Mouse (Mus musculus) erythroblast, embryonic 14.5 days (primary cell): ENCODE results near the gene Rtp1. TPM values are rescaled to one million over a fixed set of nuclear protein-coding genes. Genes with fewer than 3 reads are reported as not detected.

Experiments used
- H3K27me3 ChIP-seq: 2 replicates; pipeline ENCODE4 v1.6.1; 2012; ENCODE audit warnings: inconsistent platforms; ENCODE audit not compliant: control insufficient read depth
- H3K36me3 ChIP-seq: 2 replicates; pipeline ENCODE4 v1.6.1; 2012; ENCODE audit warnings: mild to moderate bottlenecking, inconsistent platforms; ENCODE audit not compliant: control insufficient read depth
- H3K4me1 ChIP-seq: 2 replicates; pipeline ENCODE4 v1.6.1; 2012; ENCODE audit warnings: inconsistent platforms; ENCODE audit not compliant: control insufficient read depth
- H3K4me3 ChIP-seq: replicated peaks from 2 replicates; pipeline ENCODE3; 2012; ENCODE audit warnings: moderate library complexity, mild to moderate bottlenecking, inconsistent platforms
- H3K9me3 ChIP-seq: 2 replicates; pipeline ENCODE4 v1.6.1; 2012; ENCODE audit warnings: low read length, inconsistent platforms, mixed read lengths; ENCODE audit not compliant: control insufficient read depth
- GATA1 ChIP-seq: IDR thresholded peaks from 2 replicates; pipeline ENCODE4 v1.6.1; 2012; ENCODE audit warnings: low read length, inconsistent platforms, mixed read lengths
- TAL1 ChIP-seq: IDR thresholded peaks from 3 replicates; pipeline ENCODE4 v1.6.1; 2012; ENCODE audit warnings: low read length, inconsistent platforms, mixed read lengths
- polyA plus RNA-seq: library from polyadenylated mRNA; stranded (reverse); fragments of >175 nt; gene quantifications from 2 replicates; pipeline ENCODE4 v1.2.3, GENCODE M21; 2012

Rtp1 gene
- polyA plus RNA-seq, 1 experiment = not detected

- Histone ChIP-seq H3K9me3 (no peaks in the 10 kb centered on the region), H3K4me3 (no peak overlapping the region), H3K4me1 (no peaks in the 10 kb centered on the region), H3K27me3 (no peaks in the 10 kb centered on the region), H3K36me3 (no peaks in the 10 kb centered on the region; the same call in 1 of the 2 replicates)
- TF ChIP-seq TAL1 (no peak), GATA1 (no peak)
Observed at GRCm38 (mm10) chr16:23475651-23476050, 46.7 kb downstream of the Rtp1 start.

DNA sequence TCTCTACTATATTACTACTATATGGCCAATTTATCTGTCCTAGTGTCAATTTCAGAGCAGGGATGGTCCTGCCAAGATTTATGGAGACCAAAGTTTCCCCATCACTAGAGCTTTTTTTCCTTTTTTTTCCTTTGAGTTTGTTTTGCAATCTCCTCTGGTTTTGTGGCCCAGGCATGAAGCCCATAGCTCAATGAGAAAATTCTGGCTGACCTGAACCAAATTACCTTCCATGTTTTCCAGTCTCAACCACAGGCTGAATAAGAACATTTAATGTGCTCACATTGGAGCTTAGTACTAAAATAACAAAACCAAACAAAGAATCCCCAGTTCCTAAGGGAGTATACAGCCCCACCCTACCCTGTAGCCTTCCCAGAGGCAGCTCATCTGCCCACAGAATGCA lies 47.7 kb downstream of the Rtp1 start:
- Histone ChIP-seq H3K4me3 (no peak overlapping the region), H3K9me3 (no peaks in the 10 kb centered on the region), H3K4me1 (no peaks in the 10 kb centered on the region), H3K27me3 (no peaks in the 10 kb centered on the region), H3K36me3 (no peaks in the 10 kb centered on the region; the same call in 1 of the 2 replicates)
- TF ChIP-seq TAL1 = no peak

DNA sequence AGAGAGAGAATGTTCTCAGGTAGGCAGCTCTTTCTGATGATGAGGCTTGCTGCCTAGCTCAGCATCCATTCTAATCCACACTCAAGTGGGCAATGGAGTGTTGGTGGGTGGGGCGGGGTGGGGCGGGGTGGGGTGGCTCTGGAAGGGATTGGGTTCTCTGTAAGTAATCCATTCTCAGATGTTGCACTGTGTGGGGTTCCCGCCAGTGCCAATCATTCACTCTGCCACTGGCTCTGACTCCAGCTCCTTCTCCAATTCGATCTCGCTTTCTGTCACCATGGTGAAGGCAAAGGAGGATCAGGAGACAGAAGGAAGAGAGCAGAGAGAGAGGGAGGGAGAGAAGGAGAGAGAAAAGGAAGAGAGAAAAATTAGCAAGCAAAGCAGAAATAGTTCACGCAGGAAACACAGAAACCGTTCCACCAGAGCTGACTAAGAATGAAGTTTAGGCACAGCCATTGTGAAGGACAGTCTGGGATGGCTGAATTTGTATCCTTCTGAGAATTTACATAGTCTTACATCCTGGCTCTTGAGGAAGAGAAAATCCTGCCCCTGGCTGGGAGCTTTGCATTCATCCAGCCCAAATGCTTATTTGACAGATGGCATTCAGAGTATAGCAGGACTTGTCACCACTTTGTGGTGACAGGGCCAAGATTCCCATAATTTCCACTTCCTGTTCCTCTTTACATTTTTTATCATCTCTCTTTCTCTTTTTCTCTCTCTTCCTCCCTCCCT lies 51.1 kb downstream of the Rtp1 start:
- Histone ChIP-seq H3K27me3 (no peaks in the 10 kb centered on the region), H3K9me3 (no peaks in the 10 kb centered on the region), H3K4me3 (no peak overlapping the region), H3K36me3 (no peaks in the 10 kb centered on the region), H3K4me1 (no peaks in the 10 kb centered on the region)
- TF ChIP-seq GATA1 (no peak), TAL1 (no peak)

- no peaks in the 10 kb centered on the region; the same call in 1 of the 2 replicates for H3K36me3 ChIP-seq
- H3K27me3 ChIP-seq = no peaks in the 10 kb centered on the region
- H3K9me3 ChIP-seq = no peaks in the 10 kb centered on the region
- no peaks in the 10 kb centered on the region for H3K4me1 ChIP-seq
- no peak overlapping the region for H3K4me3 ChIP-seq
- TF ChIP-seq TAL1 = no peak
Observed at GRCm38 (mm10) chr16:23482218-23482617, 53.3 kb downstream of the Rtp1 start.

DNA sequence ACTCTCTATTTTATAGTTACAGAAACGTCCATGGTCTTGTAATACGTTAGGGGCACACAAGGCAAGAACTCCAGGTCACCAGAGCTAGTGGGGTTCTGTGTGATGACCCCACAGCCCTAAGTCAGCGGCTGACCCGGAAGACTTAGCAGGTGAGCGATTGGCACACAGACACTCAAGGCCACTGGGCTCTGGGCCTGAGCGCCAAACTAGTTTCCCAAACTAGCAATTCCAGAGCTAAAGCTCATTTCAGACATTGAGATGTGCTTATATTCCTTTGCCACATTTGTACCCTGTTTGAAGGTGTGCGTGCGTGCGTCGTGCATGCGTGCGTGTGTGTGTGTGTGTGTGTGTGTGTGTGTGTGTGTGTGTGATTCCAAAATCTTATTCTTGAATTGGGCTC lies 53.9 kb downstream of the Rtp1 start:
- no peaks in the 10 kb centered on the region for H3K4me1 ChIP-seq
- TF ChIP-seq TAL1 = no peak
- no peak for TF ChIP-seq GATA1
- H3K4me3 ChIP-seq = no peak overlapping the region
- no peaks in the 10 kb centered on the region for H3K27me3 ChIP-seq
- H3K9me3 ChIP-seq = no peaks in the 10 kb centered on the region
- no peaks in the 10 kb centered on the region; the same call in 1 of the 2 replicates for H3K36me3 ChIP-seq

GRCm38 (mm10) chr16:23483292-23483691 lies 54.4 kb downstream of the Rtp1 start:
- no peaks in the 10 kb centered on the region for H3K9me3 ChIP-seq
- H3K4me1 ChIP-seq = no peaks in the 10 kb centered on the region
- no peak for TF ChIP-seq GATA1
- H3K4me3 ChIP-seq = no peak overlapping the region
- no peaks in the 10 kb centered on the region; the same call in 1 of the 2 replicates for H3K36me3 ChIP-seq
- H3K27me3 ChIP-seq = no peaks in the 10 kb centered on the region

Other genes starting within 250 kb of the Rtp1 start
- gene St6gal1, start 204.4 kb upstream of the Rtp1 start, polyA plus RNA-seq = not detected in 2 replicates
- 0.02 TPM in 1 of 2 replicates, not detected in the other for gene Rtp4, start 91.2 kb downstream of the Rtp1 start, polyA plus RNA-seq
- not detected in 2 replicates for gene Masp1, start 91.7 kb downstream of the Rtp1 start, polyA plus RNA-seq